Mouse (Mus musculus): ENCODE measurements around the gene Bet1l. TPM values are rescaled to one million over a fixed set of nuclear protein-coding genes. Genes with fewer than 3 reads are reported as not detected.
A peak's percentile ranks its signal among the peaks of the same experiment; 100 is the strongest.

The Bet1l gene
- total and polyA plus RNA-seq, 2 experiments from 2014 or later, result 17.8 to 47.1 TPM

- no peaks in the 10 kb centered on the region for H3K9me3 ChIP-seq (ENCODE audit: low read length)
- no peaks in the 10 kb centered on the region for H3K4me1 ChIP-seq (ENCODE audit: insufficient read depth, low read length)
- WGBS, result 30% methylated on average over 14 of the region's 14 CpGs
- TF ChIP-seq CTCF (IDR thresholded peaks at IDR 0.05; ENCODE audit: low read depth), result peak; percentile 90
- ATAC-seq (peak; percentile 88), DNase-seq (ENCODE audit: low spot score) (peak; percentile 88)
- H3K9ac ChIP-seq (replicated peaks; ENCODE audit: low read length), result no peak within 1 kb of the TSS
- peaks cover 4% of the 10 kb centered on the region; the same call in 1 of the 2 replicates for H3K27me3 ChIP-seq (ENCODE audit: insufficient read depth, low read length)
- H3K4me3 ChIP-seq (ENCODE audit: low read length), result no peak within 1 kb of the TSS
- no peak within 1 kb of the TSS for H3K27ac ChIP-seq
- no peak within 1 kb of the TSS for H3K4me2 ChIP-seq (ENCODE audit: low read depth, low read length)
- H3K36me3 ChIP-seq (ENCODE audit: insufficient read depth, low read length), result no peaks in the 10 kb centered on the region
These were observed 12.3 kb downstream of the Bet1l start, which contains the start of gene Scgb1c1 for GRCm38 (mm10) chr7:140844905-140845665. TSS of gene Scgb1c1 (plus strand) at chr7:140845547.

GRCm38 (mm10) chr7:140843806-140844205 is 13.6 kb downstream of the Bet1l start:
- DNase-seq (ENCODE audit: low spot score) (no peak), ATAC-seq (no peak)
- H3K4me2 ChIP-seq (ENCODE audit: low read depth, low read length), result no peak overlapping the region
- no peak overlapping the region for H3K27ac ChIP-seq
- H3K36me3 ChIP-seq (ENCODE audit: insufficient read depth, low read length), result no peaks in the 10 kb centered on the region
- H3K4me3 ChIP-seq (ENCODE audit: low read length), result no peak overlapping the region
- H3K9me3 ChIP-seq (ENCODE audit: low read length), result no peaks in the 10 kb centered on the region
- H3K4me1 ChIP-seq (ENCODE audit: insufficient read depth, low read length), result no peaks in the 10 kb centered on the region
- peaks cover 4% of the 10 kb centered on the region; the same call in 1 of the 2 replicates for H3K27me3 ChIP-seq (ENCODE audit: insufficient read depth, low read length)
- 79% methylated on average over 7 of the region's 7 CpGs for WGBS
- no peak overlapping the region for H3K9ac ChIP-seq (replicated peaks; ENCODE audit: low read length)
- TF ChIP-seq CTCF (IDR thresholded peaks at IDR 0.05; ENCODE audit: low read depth), result no peak

GRCm38 (mm10) chr7:140840750-140841735 is 16.3 kb downstream of the Bet1l start:
- Histone ChIP-seq H3K4me3 (ENCODE audit: low read length) (no peak overlapping the region), H3K27ac (no peak overlapping the region), H3K27me3 (ENCODE audit: insufficient read depth, low read length) (peaks cover 4% of the 10 kb centered on the region; the same call in 1 of the 2 replicates), H3K9ac (replicated peaks; ENCODE audit: low read length) (no peak overlapping the region), H3K36me3 (ENCODE audit: insufficient read depth, low read length) (no peaks in the 10 kb centered on the region), H3K4me1 (ENCODE audit: insufficient read depth, low read length) (no peaks in the 10 kb centered on the region), H3K4me2 (ENCODE audit: low read depth, low read length) (no peak overlapping the region), H3K9me3 (ENCODE audit: low read length) (no peaks in the 10 kb centered on the region)
- no peak for ATAC-seq
- no peak for DNase-seq (ENCODE audit: low spot score)
- WGBS, result 44% methylated on average over 18 of the region's 19 CpGs
- TF ChIP-seq CTCF (IDR thresholded peaks at IDR 0.05; ENCODE audit: low read depth), result no peak

GRCm38 (mm10) chr7:140839556-140839955 is 17.8 kb downstream of the Bet1l start:
- no peaks in the 10 kb centered on the region for H3K9me3 ChIP-seq (ENCODE audit: low read length)
- H3K4me3 ChIP-seq (ENCODE audit: low read length), result no peak overlapping the region
- ATAC-seq (no peak), DNase-seq (ENCODE audit: low spot score) (no peak)
- 57% methylated on average over 5 of the region's 5 CpGs for WGBS
- H3K27ac ChIP-seq, result no peak overlapping the region
- no peaks in the 10 kb centered on the region for H3K4me1 ChIP-seq (ENCODE audit: insufficient read depth, low read length)
- no peak overlapping the region for H3K4me2 ChIP-seq (ENCODE audit: low read depth, low read length)
- TF ChIP-seq CTCF (IDR thresholded peaks at IDR 0.05; ENCODE audit: low read depth), result no peak
- H3K27me3 ChIP-seq (ENCODE audit: insufficient read depth, low read length), result peaks cover 4% of the 10 kb centered on the region; the same call in 1 of the 2 replicates
- no peak overlapping the region for H3K9ac ChIP-seq (replicated peaks; ENCODE audit: low read length)
- no peaks in the 10 kb centered on the region for H3K36me3 ChIP-seq (ENCODE audit: insufficient read depth, low read length)

- no peak overlapping the region for H3K9ac ChIP-seq (replicated peaks; ENCODE audit: low read length)
- H3K9me3 ChIP-seq (ENCODE audit: low read length), result no peaks in the 10 kb centered on the region
- no peak for DNase-seq (ENCODE audit: low spot score)
- no peaks in the 10 kb centered on the region for H3K4me1 ChIP-seq (ENCODE audit: insufficient read depth, low read length)
- H3K4me2 ChIP-seq (ENCODE audit: low read depth, low read length), result no peak overlapping the region
- 83% methylated on average over 9 of the region's 9 CpGs for WGBS
- no peak for ATAC-seq
- no peak overlapping the region for H3K4me3 ChIP-seq (ENCODE audit: low read length)
- peaks cover under 1% of the 10 kb centered on the region; the same call in 1 of the 2 replicates for H3K27me3 ChIP-seq (ENCODE audit: insufficient read depth, low read length)
- no peak for TF ChIP-seq CTCF (IDR thresholded peaks at IDR 0.05; ENCODE audit: low read depth)
- H3K27ac ChIP-seq, result no peak overlapping the region
- no peaks in the 10 kb centered on the region for H3K36me3 ChIP-seq (ENCODE audit: insufficient read depth, low read length)
These were observed 20.9 kb downstream of the Bet1l start for GRCm38 (mm10) chr7:140836243-140837115.

GRCm38 (mm10) chr7:140835758-140836087 is 21.7 kb downstream of the Bet1l start:
- H3K4me3 ChIP-seq (ENCODE audit: low read length), result no peak overlapping the region
- no peaks in the 10 kb centered on the region for H3K36me3 ChIP-seq (ENCODE audit: insufficient read depth, low read length)
- no peak overlapping the region for H3K9ac ChIP-seq (replicated peaks; ENCODE audit: low read length)
- H3K27ac ChIP-seq, result no peak overlapping the region
- H3K4me2 ChIP-seq (ENCODE audit: low read depth, low read length), result no peak overlapping the region
- WGBS, result 81% methylated on average over 2 of the region's 2 CpGs
- ATAC-seq (no peak), DNase-seq (ENCODE audit: low spot score) (no peak)
- no peaks in the 10 kb centered on the region for H3K4me1 ChIP-seq (ENCODE audit: insufficient read depth, low read length)
- H3K27me3 ChIP-seq (ENCODE audit: insufficient read depth, low read length), result no peaks in the 10 kb centered on the region
- TF ChIP-seq CTCF (IDR thresholded peaks at IDR 0.05; ENCODE audit: low read depth), result no peak
- H3K9me3 ChIP-seq (ENCODE audit: low read length), result no peaks in the 10 kb centered on the region

Data from hindbrain, postnatal 0 days (tissue).